26 mouse cellular contexts compared by ENCODE assay signal in the genomic region with DNA sequence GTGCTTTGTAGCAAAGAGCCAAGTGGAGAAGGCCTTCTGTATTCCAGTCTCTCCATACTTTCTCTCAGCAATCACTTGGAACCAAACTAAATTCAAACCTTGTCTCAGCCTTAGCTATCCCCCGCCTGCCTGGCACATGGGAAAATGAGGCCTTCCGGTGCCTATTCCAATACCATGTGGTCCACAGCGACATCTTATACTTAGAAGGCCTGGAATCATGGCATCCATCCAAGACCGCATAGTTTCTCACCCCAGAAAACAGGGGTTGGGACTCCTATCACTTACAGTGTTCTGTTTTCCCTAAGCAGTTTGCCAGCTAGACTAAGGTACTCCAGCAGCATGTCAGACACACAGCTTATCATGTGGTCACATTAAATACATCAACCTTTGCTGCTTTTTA.
DNase-seq lines count a peak whose midpoint lies in the region; ATAC-seq and TF ChIP-seq lines count a peak whose summit lies in the region.
"Had no signal": no experiment of that assay in that cellular context is flagged by ENCODE, and none has a peak within 500 bp of the region (broad histone marks: within the 10 kb centered on the region; RNA-seq: fewer than 3 reads in every experiment).

No protein-coding gene starts in this region.

- no peaks in the 10 kb centered on the region for H3K36me3 ChIP-seq in limb, embryonic 14.5 days (ENCODE audit: control insufficient read depth, insufficient read depth, low read length)
- H3K36me3 ChIP-seq in limb, embryonic 10.5 days, result no peaks in the 10 kb centered on the region
- H3K36me3 ChIP-seq in neural tube, embryonic 11.5 days (ENCODE audit: control insufficient read depth, insufficient read depth, low read length), result no peaks in the 10 kb centered on the region
- no peaks in the 10 kb centered on the region for H3K36me3 ChIP-seq in neural tube, embryonic 15.5 days
- H3K36me3 ChIP-seq in embryonic facial prominence, embryonic 15.5 days, result no peaks in the 10 kb centered on the region
- no peaks in the 10 kb centered on the region for H3K36me3 ChIP-seq in kidney, embryonic 14.5 days (ENCODE audit: control insufficient read depth, insufficient read depth, low read length)
- H3K36me3 ChIP-seq: embryonic facial prominence, embryonic 12.5 days; forebrain, embryonic 10.5 days; forebrain, embryonic 12.5 days had no signal

- no peaks in the 10 kb centered on the region for H3K9me3 ChIP-seq in limb, embryonic 14.5 days (ENCODE audit: control insufficient read depth, low read length)
- no peaks in the 10 kb centered on the region for H3K9me3 ChIP-seq in limb, embryonic 10.5 days (replicated peaks)
- no peaks in the 10 kb centered on the region for H3K9me3 ChIP-seq in neural tube, embryonic 11.5 days (ENCODE audit: control insufficient read depth, low read length)
- H3K9me3 ChIP-seq in neural tube, embryonic 15.5 days (replicated peaks), result no peaks in the 10 kb centered on the region
- no peaks in the 10 kb centered on the region for H3K9me3 ChIP-seq in embryonic facial prominence, embryonic 15.5 days (replicated peaks)
- no peaks in the 10 kb centered on the region for H3K9me3 ChIP-seq in kidney, embryonic 14.5 days (ENCODE audit: control insufficient read depth, low read length)
- H3K9me3 ChIP-seq: forebrain, embryonic 10.5 days; forebrain, embryonic 12.5 days had no signal

- H3K27me3 ChIP-seq in limb, embryonic 14.5 days (ENCODE audit: control insufficient read depth, insufficient read depth, low read length), result no peaks in the 10 kb centered on the region
- H3K27me3 ChIP-seq in limb, embryonic 10.5 days (ENCODE audit: low read depth, poor library complexity, severe bottlenecking), result no peaks in the 10 kb centered on the region
- no peaks in the 10 kb centered on the region for H3K27me3 ChIP-seq in neural tube, embryonic 11.5 days (ENCODE audit: control insufficient read depth, insufficient read depth, low read length)
- H3K27me3 ChIP-seq in neural tube, embryonic 15.5 days (replicated peaks), result no peaks in the 10 kb centered on the region
- no peaks in the 10 kb centered on the region for H3K27me3 ChIP-seq in embryonic facial prominence, embryonic 15.5 days
- no peaks in the 10 kb centered on the region for H3K27me3 ChIP-seq in kidney, embryonic 14.5 days (ENCODE audit: control insufficient read depth, insufficient read depth, low read length)
- H3K27me3 ChIP-seq: embryonic facial prominence, embryonic 12.5 days; forebrain, embryonic 12.5 days; Patski had no signal

- H3K9ac ChIP-seq in limb, embryonic 14.5 days (ENCODE audit: low read depth, low read length, severe bottlenecking), result no peak overlapping the region
- H3K9ac ChIP-seq in neural tube, embryonic 11.5 days (ENCODE audit: low read length), result no peak overlapping the region
- no peak overlapping the region for H3K9ac ChIP-seq in neural tube, embryonic 15.5 days (replicated peaks)
- no peak overlapping the region for H3K9ac ChIP-seq in embryonic facial prominence, embryonic 15.5 days
- no peak overlapping the region for H3K9ac ChIP-seq in kidney, embryonic 14.5 days (ENCODE audit: low read depth, low read length)
- H3K9ac ChIP-seq: embryonic facial prominence, embryonic 12.5 days; forebrain, embryonic 12.5 days had no signal

- no peak overlapping the region for H3K4me2 ChIP-seq in limb, embryonic 14.5 days (replicated peaks; ENCODE audit: low read depth, low read length, severe bottlenecking)
- H3K4me2 ChIP-seq in neural tube, embryonic 11.5 days (ENCODE audit: low read depth), result no peak overlapping the region
- H3K4me2 ChIP-seq in neural tube, embryonic 15.5 days, result no peak overlapping the region
- H3K4me2 ChIP-seq in embryonic facial prominence, embryonic 15.5 days (replicated peaks), result no peak overlapping the region
- no peak overlapping the region for H3K4me2 ChIP-seq in kidney, embryonic 14.5 days (replicated peaks; ENCODE audit: low read depth, low read length)
- H3K4me2 ChIP-seq: embryonic facial prominence, embryonic 12.5 days; forebrain, embryonic 12.5 days had no signal

- 77% methylated on average over 4 of the region's 4 CpGs for WGBS in limb, embryonic 14.5 days
- 92% methylated on average over 4 of the region's 4 CpGs for WGBS in limb, embryonic 10.5 days
- 92% methylated on average over 4 of the region's 4 CpGs for WGBS in neural tube, embryonic 11.5 days
- WGBS in neural tube, embryonic 15.5 days, result 83% methylated on average over 4 of the region's 4 CpGs
- WGBS in embryonic facial prominence, embryonic 15.5 days, result 66% methylated on average over 4 of the region's 4 CpGs
- WGBS in kidney, embryonic 14.5 days, result 87% methylated on average over 4 of the region's 4 CpGs

- H3K27ac ChIP-seq in limb, embryonic 14.5 days (replicated peaks; ENCODE audit: low read depth, low read length), result no peak overlapping the region
- no peak overlapping the region for H3K27ac ChIP-seq in limb, embryonic 10.5 days
- H3K27ac ChIP-seq in neural tube, embryonic 11.5 days (ENCODE audit: low read depth, low read length), result no peak overlapping the region
- no peak overlapping the region for H3K27ac ChIP-seq in neural tube, embryonic 15.5 days (replicated peaks)
- no peak overlapping the region for H3K27ac ChIP-seq in embryonic facial prominence, embryonic 15.5 days (replicated peaks)
- no peak overlapping the region for H3K27ac ChIP-seq in kidney, embryonic 14.5 days (ENCODE audit: low read depth, low read length)
- H3K27ac ChIP-seq: embryonic facial prominence, embryonic 12.5 days; forebrain, embryonic 10.5 days; forebrain, embryonic 12.5 days had no signal

- ATAC-seq in limb, embryonic 14.5 days (ENCODE audit: low FRiP score, low read depth), result no peak
- ATAC-seq in neural tube, embryonic 11.5 days (ENCODE audit: insufficient read depth, low FRiP score, low TSS enrichment), result no peak
- ATAC-seq in neural tube, embryonic 15.5 days (ENCODE audit: low FRiP score), result no peak
- ATAC-seq in embryonic facial prominence, embryonic 15.5 days (ENCODE audit: insufficient number of reproducible peaks, low FRiP score, low TSS enrichment, low read depth), result peak; percentile 60; the same call in 1 of the 2 replicates
- ATAC-seq in kidney, embryonic 14.5 days (ENCODE audit: low FRiP score, low TSS enrichment), result no peak
- ATAC-seq: activated CD4-positive, CD25-positive, alpha-beta regulatory T cell, adult 4 months; forebrain, embryonic 14.5 days; forebrain, embryonic 16.5 days; Patski had no signal

- TF ChIP-seq POLR2A in limb, embryonic 14.5 days (IDR thresholded peaks at IDR 0.05; ENCODE audit: borderline replicate concordance, extremely low read depth, insufficient read depth, insufficient read length), result no peak
- TF ChIP-seq POLR2A in brain, embryonic 14.5 days (IDR thresholded peaks at IDR 0.05; ENCODE audit: borderline replicate concordance, extremely low read depth, insufficient read depth, insufficient read length, poor library complexity, severe bottlenecking), result no peak

- no peak overlapping the region for H3K4me3 ChIP-seq in limb, embryonic 14.5 days (replicated peaks; ENCODE audit: low read length)
- H3K4me3 ChIP-seq in limb, embryonic 10.5 days, result no peak overlapping the region
- H3K4me3 ChIP-seq in neural tube, embryonic 11.5 days (ENCODE audit: low read depth, low read length), result no peak overlapping the region
- H3K4me3 ChIP-seq in neural tube, embryonic 15.5 days (replicated peaks), result no peak overlapping the region
- H3K4me3 ChIP-seq in embryonic facial prominence, embryonic 15.5 days (replicated peaks), result no peak overlapping the region
- H3K4me3 ChIP-seq in kidney, embryonic 14.5 days (ENCODE audit: low read length), result no peak overlapping the region
- H3K4me3 ChIP-seq: embryonic facial prominence, embryonic 12.5 days; erythroblast, embryonic 14.5 days; forebrain, embryonic 10.5 days; forebrain, embryonic 12.5 days had no signal

- no peaks in the 10 kb centered on the region for H3K4me1 ChIP-seq in limb, embryonic 14.5 days (ENCODE audit: control insufficient read depth, insufficient read depth, low read length)
- no peaks in the 10 kb centered on the region for H3K4me1 ChIP-seq in limb, embryonic 10.5 days
- no peaks in the 10 kb centered on the region for H3K4me1 ChIP-seq in neural tube, embryonic 11.5 days (ENCODE audit: control insufficient read depth, insufficient read depth, low read length)
- no peaks in the 10 kb centered on the region for H3K4me1 ChIP-seq in neural tube, embryonic 15.5 days
- no peaks in the 10 kb centered on the region for H3K4me1 ChIP-seq in embryonic facial prominence, embryonic 15.5 days
- H3K4me1 ChIP-seq in kidney, embryonic 14.5 days (ENCODE audit: control insufficient read depth, insufficient read depth, low read length), result no peaks in the 10 kb centered on the region
- H3K4me1 ChIP-seq: embryonic facial prominence, embryonic 12.5 days; forebrain, embryonic 10.5 days; forebrain, embryonic 12.5 days had no signal

- peak; percentile 22 for DNase-seq in limb, embryonic 14.5 days (ENCODE audit: low spot score)
- no peak for DNase-seq in limb, embryonic 10.5 days (ENCODE audit: low spot score)
- peak; percentile 9 for DNase-seq in neural tube, embryonic 11.5 days (ENCODE audit: low spot score)
- DNase-seq in brain, embryonic 14.5 days (ENCODE audit: low read depth), result peak; percentile 3
- no peak for DNase-seq in kidney, adult 11 months
- DNase-seq: adrenal gland, adult 8-10 months; adrenal gland, postnatal 14 days; adrenal gland, postnatal 36 days; cerebellum, adult 11 months; cerebellum, adult 18-20 months; cerebellum, adult 8-10 months; cerebellum, adult 9-11 months; cerebellum, postnatal 14 days; cerebellum, postnatal 36 days; embryo, embryonic 11 days had no signal

- no peak for TF ChIP-seq CTCF in brain, embryonic 14.5 days (IDR thresholded peaks at IDR 0.05; ENCODE audit: borderline replicate concordance, extremely low read depth, insufficient read depth, insufficient read length)

Comparison
In these comparisons a context has a peak if more than half of its experiments do, and no peak if none do; other contexts are left out.
1. DNase-seq: peak in limb, embryonic 14.5 days (single experiment), neural tube, embryonic 11.5 days (single experiment) and brain, embryonic 14.5 days (single experiment); none in limb, embryonic 10.5 days (single experiment) and kidney, adult 11 months (single experiment).